Mouse (Mus musculus): ENCODE measurements around the gene Hrct1.

Hrct1 gene

GRCm38 (mm10) chr4:43726995-43727394 is at the start of gene Hrct1:
Gene Hrct1, plus strand, starts transcription at chr4:43727188.
- DNase-seq = no peak

DNA sequence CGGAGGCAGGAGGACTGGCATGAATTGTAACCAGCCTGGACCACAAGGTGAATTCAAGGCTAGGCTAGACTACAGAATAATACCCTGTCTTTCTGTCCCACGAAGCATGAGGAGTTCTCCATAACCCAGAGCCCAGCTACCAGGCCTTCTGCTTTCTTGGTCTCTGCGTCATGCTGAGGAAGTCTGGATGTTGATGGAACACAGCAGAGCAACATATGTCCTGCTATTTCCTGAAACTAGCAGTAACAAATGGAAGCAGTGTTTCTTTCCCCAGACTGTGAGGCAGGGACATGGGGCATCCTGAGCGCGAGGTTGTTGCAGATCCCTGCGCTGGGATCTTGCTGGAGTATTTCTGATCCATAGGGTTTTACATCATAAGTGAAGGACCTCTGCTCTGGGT is 48.4 kb upstream of the Hrct1 start:
- DNase-seq = no peak

DNA sequence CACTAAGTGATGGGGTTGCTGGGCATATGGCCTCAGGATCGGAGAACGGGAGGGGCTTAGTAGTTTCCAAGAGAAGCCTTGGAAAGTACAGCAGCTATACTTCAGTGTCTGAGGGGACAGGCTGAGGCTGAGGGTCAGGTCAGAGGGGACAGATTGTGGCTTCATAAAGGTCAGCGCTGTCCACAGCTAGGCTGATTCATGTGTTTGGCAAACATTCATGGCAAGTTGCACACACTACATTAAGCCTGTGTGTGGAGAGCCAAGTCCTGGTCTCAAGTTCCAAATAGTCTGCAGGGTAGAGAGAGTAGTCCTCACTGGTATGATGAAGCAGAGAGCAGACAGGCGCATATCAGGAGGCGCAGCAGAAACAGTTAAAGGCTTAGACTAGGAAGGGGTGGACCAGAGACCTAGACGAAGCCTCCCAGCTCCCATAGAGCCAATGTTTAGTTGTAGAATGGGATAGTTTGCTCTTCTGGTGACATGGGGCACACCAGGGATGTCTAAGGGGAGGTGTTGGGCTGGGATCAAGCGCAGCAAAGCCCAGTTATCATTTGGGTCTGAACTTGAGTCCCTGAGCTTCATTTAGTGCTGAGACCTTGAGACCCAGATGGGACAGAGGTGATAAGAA is 47.5 kb upstream of the Hrct1 start:
- no peak for DNase-seq

DNA sequence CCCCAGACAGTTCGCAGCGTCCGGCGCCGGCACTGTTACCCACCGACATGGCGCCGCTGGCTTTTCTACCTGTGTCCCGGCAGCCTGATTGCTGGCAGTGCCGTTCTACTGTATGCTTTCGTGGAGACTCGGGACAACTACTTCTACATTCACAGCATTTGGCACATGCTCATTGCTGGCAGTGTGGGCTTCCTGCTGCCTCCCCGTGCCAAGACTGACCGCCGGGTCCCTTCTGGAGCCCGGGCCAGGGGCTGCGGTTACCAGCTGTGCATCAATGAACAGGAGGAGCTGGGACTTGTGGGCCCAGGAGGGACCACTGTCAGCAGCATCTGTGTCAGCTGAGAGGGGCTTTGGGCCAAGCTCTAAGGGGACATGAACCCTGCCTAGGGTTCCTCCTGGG is 37.0 kb upstream of the Hrct1 start:
- DNase-seq = no peak

DNA sequence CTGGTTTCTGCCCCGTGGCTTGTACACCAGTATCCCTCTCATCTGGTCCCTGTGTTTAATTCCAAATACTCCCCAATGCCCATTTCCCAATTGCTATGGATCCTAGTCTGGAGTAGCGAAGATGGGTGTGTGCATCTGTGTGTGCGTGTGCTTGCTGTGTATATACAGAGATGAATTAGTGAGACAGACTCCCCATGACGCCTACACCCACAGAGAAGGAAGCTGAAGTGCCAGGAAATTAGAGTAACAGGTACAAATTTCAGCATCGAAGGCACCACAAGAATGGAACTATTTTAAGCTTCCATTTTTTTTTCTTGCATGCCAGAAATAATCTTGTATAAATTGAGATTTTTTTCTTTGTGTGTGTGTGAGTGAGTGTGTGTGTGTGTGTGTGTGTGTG is 36.0 kb upstream of the Hrct1 start:
- no peak for DNase-seq

- peak; percentile 20 for DNase-seq
Observed at GRCm38 (mm10) chr4:43693806-43694241, 33.2 kb upstream of the Hrct1 start.

DNA sequence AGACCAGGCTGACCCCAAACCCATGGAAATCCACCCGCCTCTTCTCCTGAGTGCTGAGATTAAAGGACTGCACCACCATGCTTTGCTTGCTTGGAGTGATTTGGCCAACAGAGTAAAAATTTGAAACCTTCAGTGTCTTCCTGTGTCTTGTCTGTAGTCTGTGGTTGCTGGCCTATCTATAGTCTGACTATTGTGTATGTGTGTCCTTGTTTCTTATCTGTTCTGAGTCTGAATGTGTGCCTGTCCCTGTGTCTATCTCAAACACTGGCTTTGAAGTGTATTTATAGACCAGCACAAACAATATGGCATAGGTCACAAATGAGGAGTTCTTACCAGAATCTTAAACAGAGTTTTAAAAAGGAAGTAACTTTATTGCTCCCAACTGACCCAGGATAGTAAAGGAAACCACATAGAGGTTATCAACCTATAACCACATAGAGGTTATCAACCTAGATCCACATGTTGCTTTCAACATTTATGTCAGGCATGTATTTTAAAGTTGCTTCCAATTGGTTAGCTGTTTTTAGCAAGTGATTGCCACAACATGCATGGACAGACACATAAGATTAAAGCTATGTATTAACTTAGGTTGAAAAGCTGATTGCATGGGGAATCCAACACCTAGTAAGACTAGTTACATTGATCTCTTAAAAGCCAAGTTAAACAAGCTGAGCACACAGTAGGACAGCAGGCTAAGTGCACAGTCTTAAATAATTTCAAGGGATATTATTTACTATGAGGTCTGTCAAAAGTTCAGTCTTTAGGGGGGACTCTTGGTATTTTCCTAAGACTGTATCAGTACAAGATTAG is 32.3 kb upstream of the Hrct1 start:
- DNase-seq = no peak

- DNase-seq = peak; percentile 36
Observed at GRCm38 (mm10) chr4:43695249-43695671, 31.7 kb upstream of the Hrct1 start.

DNA sequence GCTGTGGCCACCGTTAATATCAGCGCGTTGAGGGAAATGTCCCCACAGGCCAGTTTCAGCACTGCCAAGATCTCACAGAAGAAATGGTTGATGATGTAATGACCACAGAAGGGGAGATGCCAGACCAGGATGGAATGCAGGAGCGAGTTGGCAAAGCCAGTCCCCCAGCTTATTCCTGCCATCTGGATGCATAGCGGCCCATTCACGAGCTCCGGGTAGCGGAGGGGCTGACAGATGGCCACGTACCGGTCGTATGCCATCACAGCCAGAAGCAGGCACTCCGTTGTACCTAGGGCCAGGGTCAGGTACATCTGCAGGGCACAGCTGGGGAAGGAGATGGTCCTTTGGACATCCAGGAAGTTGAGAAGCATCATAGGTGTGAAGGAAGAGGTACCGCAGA is 30.4 kb upstream of the Hrct1 start:
- no peak for DNase-seq

GRCm38 (mm10) chr4:43700707-43701106 is 26.3 kb upstream of the Hrct1 start, which contains the start of gene Olfr70:
Gene Olfr70, minus strand, starts transcription at chr4:43700807.
- no peak for DNase-seq

DNA sequence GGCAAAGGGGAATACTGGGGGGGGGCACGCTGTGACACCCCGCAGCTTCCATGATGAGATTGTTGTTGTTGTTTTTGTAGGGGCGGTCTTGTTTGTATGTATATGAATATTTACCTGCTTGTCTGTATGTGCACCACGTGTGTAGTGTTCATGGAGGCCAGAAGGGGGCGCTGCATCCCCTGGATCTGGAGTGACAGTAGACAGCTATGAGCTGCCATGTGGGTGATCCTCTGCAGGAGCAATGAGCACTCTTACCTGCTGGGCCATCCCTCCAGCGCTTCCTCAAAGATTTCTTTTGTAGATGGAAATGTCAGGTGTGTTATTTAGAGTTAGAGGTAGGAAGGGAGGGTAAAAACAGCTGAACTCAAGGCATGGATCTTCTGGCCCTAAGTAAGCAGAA is 23.5 kb upstream of the Hrct1 start:
- DNase-seq = peak; percentile 26

GRCm38 (mm10) chr4:43703851-43704250 is 23.1 kb upstream of the Hrct1 start:
- DNase-seq = no peak

DNA sequence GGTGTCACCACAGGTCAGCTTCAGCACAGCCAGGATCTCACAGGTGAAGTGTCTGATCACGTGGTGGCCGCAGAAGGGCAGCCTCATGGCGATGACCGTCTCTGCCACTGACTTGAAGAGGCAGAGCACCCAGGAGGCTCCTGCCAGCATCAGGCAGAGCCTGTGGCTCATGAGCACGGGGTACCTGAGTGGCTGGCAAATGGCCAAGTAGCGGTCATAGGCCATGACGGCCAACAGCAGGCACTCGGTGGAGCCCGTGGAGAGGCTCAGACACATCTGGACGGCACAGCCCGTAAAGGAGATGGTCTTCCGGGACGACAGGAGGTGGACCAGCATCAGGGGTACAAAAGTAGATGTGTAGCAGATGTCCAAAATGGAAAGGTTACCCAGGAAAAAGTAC is 21.0 kb upstream of the Hrct1 start:
- DNase-seq = no peak

GRCm38 (mm10) chr4:43709869-43710268 is 17.1 kb upstream of the Hrct1 start, which contains the start of gene Olfr71:
Gene Olfr71, minus strand, starts transcription at chr4:43710255.
- no peak for DNase-seq

DNA sequence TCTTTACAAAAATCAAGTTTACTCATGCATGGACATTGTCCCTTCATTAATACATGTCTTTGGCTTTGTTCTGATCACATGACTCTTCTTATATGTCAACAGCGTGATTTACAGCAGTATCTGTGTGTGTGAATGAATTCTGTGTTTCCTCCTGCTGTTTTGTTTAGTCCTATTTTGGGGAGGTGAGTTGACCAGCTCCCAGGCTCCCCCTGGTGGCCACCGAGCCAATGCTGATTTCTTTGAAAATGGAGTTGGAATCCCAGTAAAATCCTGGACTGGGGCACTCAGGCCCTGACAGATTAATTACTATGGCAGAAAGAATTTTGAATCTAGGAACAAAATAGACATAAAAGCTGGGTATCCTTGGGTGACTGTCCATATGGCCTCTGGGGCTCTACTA is 15.2 kb upstream of the Hrct1 start:
- DNase-seq = peak; percentile 79

DNA sequence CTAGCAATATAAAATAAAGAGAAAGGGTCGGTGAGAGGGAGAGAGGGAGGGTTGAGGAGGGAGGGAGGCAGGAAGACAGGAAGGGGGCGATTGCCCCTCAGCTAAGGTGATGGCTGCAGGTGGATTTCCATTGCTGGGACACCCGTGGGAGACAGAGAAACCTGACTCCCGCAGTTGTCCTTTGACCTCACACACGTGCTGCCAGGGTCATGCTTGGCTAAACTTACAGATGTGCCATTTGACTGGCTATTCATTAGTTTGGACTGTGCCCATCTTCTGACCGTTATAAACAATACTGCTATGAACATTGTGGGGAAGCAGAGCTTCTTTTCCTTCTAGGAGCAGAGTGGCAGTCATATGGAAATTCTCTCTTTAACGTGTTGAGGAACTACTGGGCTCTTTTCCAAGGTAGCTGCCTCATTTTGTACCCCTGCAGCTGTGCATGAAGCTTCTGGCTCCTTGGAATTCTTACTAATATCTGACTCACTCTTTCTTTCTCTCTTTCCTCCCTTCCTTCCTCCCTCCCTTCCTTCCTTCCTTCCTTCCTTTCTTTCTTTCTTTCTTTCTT is 13.3 kb upstream of the Hrct1 start:
- DNase-seq = no peak

GRCm38 (mm10) chr4:43720491-43721228 is 6.3 kb upstream of the Hrct1 start:
- no peak for DNase-seq

- no peak for DNase-seq
Observed at GRCm38 (mm10) chr4:43722191-43722590, 4.8 kb upstream of the Hrct1 start.

DNA sequence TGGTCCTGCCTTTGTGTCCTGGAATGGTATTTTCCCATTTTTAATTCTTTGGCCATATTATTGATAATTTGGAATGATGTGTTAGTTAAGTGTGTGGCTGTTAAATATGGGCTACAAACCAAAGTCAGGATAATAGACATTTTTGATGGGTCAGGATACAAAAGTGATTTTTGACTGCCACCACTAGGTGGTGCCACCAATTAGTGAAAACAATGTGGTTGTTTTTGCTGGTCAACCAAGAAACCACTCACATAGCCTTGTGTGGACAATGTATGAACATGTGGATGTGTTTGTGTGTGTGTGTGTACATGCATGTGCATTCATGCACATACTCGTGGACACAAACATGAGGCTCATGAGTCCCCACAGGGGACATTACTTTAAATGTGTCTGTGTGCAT is 2.2 kb upstream of the Hrct1 start:
- no peak for DNase-seq

- no peak for DNase-seq
Observed at GRCm38 (mm10) chr4:43726228-43726993, 577 bp upstream of the Hrct1 start.

GRCm38 (mm10) chr4:43727718-43728575 is 959 bp downstream of the Hrct1 start:
- peak; percentile 32 for DNase-seq
